9 mouse cellular contexts compared by ENCODE assay signal in genomic region chr3:37219071-37219470, GRCm38 (mm10). TPM values are rescaled to one million over a fixed set of nuclear protein-coding genes. Genes with fewer than 3 reads are reported as not detected.
DNase-seq lines count a peak whose midpoint lies in the region; ATAC-seq lines count a peak whose summit lies in the region.
"Had no signal": no experiment of that assay in that cellular context is flagged by ENCODE, and none has a peak within 500 bp of the region (broad histone marks: within the 10 kb centered on the region; RNA-seq: fewer than 3 reads in every experiment).

No protein-coding gene starts in this region.

- H3K4me1 ChIP-seq in heart, embryonic 14.5 days (ENCODE audit: control insufficient read depth in 2 of 2, insufficient read depth in 2 of 2, low read length in 2 of 2): no peaks in the 10 kb centered on the region
- H3K4me1 ChIP-seq in hindbrain, embryonic 16.5 days (ENCODE audit: control insufficient read depth, insufficient read depth, low read depth, low read length): no peaks in the 10 kb centered on the region

- H3K9me3 ChIP-seq in heart, embryonic 14.5 days (ENCODE audit: control insufficient read depth, low read length): no peaks in the 10 kb centered on the region
- no peaks in the 10 kb centered on the region for H3K9me3 ChIP-seq in hindbrain, embryonic 16.5 days (ENCODE audit: control insufficient read depth, low read length)

- no peaks in the 10 kb centered on the region for H3K27me3 ChIP-seq in heart, embryonic 14.5 days (ENCODE audit: control insufficient read depth, insufficient read depth, low read length)
- no peaks in the 10 kb centered on the region for H3K27me3 ChIP-seq in hindbrain, embryonic 16.5 days (replicated peaks; ENCODE audit: control insufficient read depth, insufficient read depth, low read length)

- no peak overlapping the region for H3K27ac ChIP-seq in heart, embryonic 14.5 days (replicated peaks in 1 of 2; ENCODE audit: control insufficient read depth in 1 of 2, insufficient read depth in 1 of 2, low read depth in 2 of 2, low read length in 2 of 2)
- H3K27ac ChIP-seq in hindbrain, embryonic 16.5 days (ENCODE audit: low read depth, low read length): no peak overlapping the region

- no peak overlapping the region for H3K4me3 ChIP-seq in heart, embryonic 14.5 days (ENCODE audit: control insufficient read depth in 1 of 2, insufficient read depth in 1 of 2, low read depth in 1 of 2, low read length in 2 of 2)
- no peak overlapping the region for H3K4me3 ChIP-seq in hindbrain, embryonic 16.5 days (ENCODE audit: low read length)

- 0 out of 2 replicates have a peak, but pooled peaks have one; percentile 31 for ATAC-seq in heart, embryonic 14.5 days (ENCODE audit: insufficient number of reproducible peaks, insufficient read depth, low FRiP score, low read depth)
- peak; percentile 84 for ATAC-seq in CD4-positive, CD25-positive, alpha-beta regulatory T cell, adult 4 months
- peak; percentile 73; the same call in 1 of the 2 replicates for ATAC-seq in hindbrain, embryonic 16.5 days

- intact Hi-C loops in left cerebral cortex, postnatal 10 days (cut with DNase I): loop anchor here (2.0 to 5.0 kb wide), 2 partner anchors 53 to 196 kb away; no protein-coding TSS in a partner anchor

- no peak overlapping the region for H3K4me2 ChIP-seq in heart, embryonic 14.5 days (ENCODE audit: low read length)
- H3K4me2 ChIP-seq in hindbrain, embryonic 16.5 days (ENCODE audit: low read length): no peak overlapping the region

- no peak overlapping the region for H3K9ac ChIP-seq in heart, embryonic 14.5 days (ENCODE audit: low read length)
- H3K9ac ChIP-seq in hindbrain, embryonic 16.5 days (ENCODE audit: low read depth, low read length): no peak overlapping the region

- no peak for DNase-seq in heart, adult 9 months (ENCODE audit: low spot score in 2 of 2)
- peak; percentile 29 for DNase-seq in cerebellum, adult 9-10 months
- DNase-seq in left cerebral cortex, postnatal 10 days (ENCODE audit: extremely low spot score in 1 of 2, low spot score in 2 of 2): peak; percentile 50 to 52
- DNase-seq in right cerebral cortex, adult 2 months (ENCODE audit: low spot score in 2 of 2): peak; percentile 55 to 78
- DNase-seq in spleen, adult 18-20 months: no peak

- 21% methylated on average over 4 of the region's 4 CpGs for WGBS in heart, embryonic 14.5 days
- 37% methylated on average over 4 of the region's 4 CpGs for WGBS in hindbrain, embryonic 16.5 days

- H3K36me3 ChIP-seq in heart, embryonic 14.5 days (ENCODE audit: control insufficient read depth, insufficient read depth, low read length): no peaks in the 10 kb centered on the region
- H3K36me3 ChIP-seq in hindbrain, embryonic 16.5 days (ENCODE audit: control insufficient read depth, insufficient read depth, low read length): no peaks in the 10 kb centered on the region

RNA-seq across cellular contexts. Expression of gene Il21, which starts 13.4 kb away (rescaled TPM):
- not detected in 2 replicates for polyA plus RNA-seq in heart, embryonic 14.5 days (2014; fragmentation: Nextera tagmentation; extraction: Ambion mirVana)
- 1 to 10 TPM in 1 of 2 experiments, under 1 TPM in 1; 0.51 to 1.0 TPM for polyA plus RNA-seq in CD4-positive, CD25-positive, alpha-beta regulatory T cell, adult 4 months (2017; shearing (Covaris generic))
- not detected in 2 replicates for polyA plus RNA-seq in hindbrain, embryonic 16.5 days (2015; fragmentation: Nextera tagmentation; extraction: Ambion mirVana)
- not detected for total RNA-seq in left cerebral cortex, postnatal 10 days (2021)
- polyA plus RNA-seq: liver, embryonic 16.5 days had no signal

Comparison
In these comparisons a context has a peak if more than half of its experiments do, and no peak if none do; other contexts are left out.
1. ATAC-seq: peak in every context shown above with its lines; median percentile 84 in CD4-positive, CD25-positive, alpha-beta regulatory T cell, adult 4 months; 73 in hindbrain, embryonic 16.5 days; 31 in heart, embryonic 14.5 days.
2. DNase-seq: peak in cerebellum, adult 9-10 months (single experiment), left cerebral cortex, postnatal 10 days (2 of 2) and right cerebral cortex, adult 2 months (2 of 2); none in heart, adult 9 months (0 of 2) and spleen, adult 18-20 months (0 of 2).